Mouse (Mus musculus): ENCODE results near the gene Lmna. TPM values are rescaled to one million over a fixed set of nuclear protein-coding genes. Genes with fewer than 3 reads are reported as not detected.

Gene Lmna
- total RNA-seq, 2 experiments from 2014 or later: 106 to 137 TPM

- DNase-seq (ENCODE audit: low spot score in 2 of 2): no peak
Measured at GRCm38 (mm10) chr3:88503881-88504746, 5.6 kb downstream of the Lmna start.

- DNase-seq (ENCODE audit: low spot score in 2 of 2): no peak
Measured at GRCm38 (mm10) chr3:88503505-88503863, 6.3 kb downstream of the Lmna start.

- peak; percentile 93 to 94 for DNase-seq (ENCODE audit: low spot score in 2 of 2)
Measured at GRCm38 (mm10) chr3:88502641-88503504, 6.9 kb downstream of the Lmna start.

- DNase-seq (ENCODE audit: low spot score in 2 of 2): no peak
Measured at GRCm38 (mm10) chr3:88502031-88502571, 7.7 kb downstream of the Lmna start.

GRCm38 (mm10) chr3:88501366-88502030 is 8.3 kb downstream of the Lmna start:
- no peak for DNase-seq (ENCODE audit: low spot score in 2 of 2)

- DNase-seq (ENCODE audit: low spot score in 2 of 2): no peak
Measured at GRCm38 (mm10) chr3:88500655-88501365, 8.9 kb downstream of the Lmna start.

GRCm38 (mm10) chr3:88500087-88500486 is 9.7 kb downstream of the Lmna start:
- DNase-seq (ENCODE audit: low spot score in 2 of 2): no peak

- no peak for DNase-seq (ENCODE audit: low spot score in 2 of 2)
Measured at GRCm38 (mm10) chr3:88499580-88499979, 10.2 kb downstream of the Lmna start.

GRCm38 (mm10) chr3:88495741-88496415 is 13.9 kb downstream of the Lmna start:
- DNase-seq (ENCODE audit: low spot score in 2 of 2): no peak

GRCm38 (mm10) chr3:88494836-88495628 is 14.7 kb downstream of the Lmna start:
- peak; percentile 71 to 76 for DNase-seq (ENCODE audit: low spot score in 2 of 2)

GRCm38 (mm10) chr3:88493706-88494582 is 15.8 kb downstream of the Lmna start:
- DNase-seq (ENCODE audit: low spot score in 2 of 2): no peak

GRCm38 (mm10) chr3:88487396-88487795 is 22.4 kb downstream of the Lmna start:
- DNase-seq (ENCODE audit: low spot score in 2 of 2): no peak

- DNase-seq (ENCODE audit: low spot score in 2 of 2): no peak
Measured at GRCm38 (mm10) chr3:88486887-88487286, 22.9 kb downstream of the Lmna start.

GRCm38 (mm10) chr3:88486043-88486442 is 23.7 kb downstream of the Lmna start:
- no peak for DNase-seq (ENCODE audit: low spot score in 2 of 2)

GRCm38 (mm10) chr3:88484597-88485316 is 25.0 kb downstream of the Lmna start:
- no peak for DNase-seq (ENCODE audit: low spot score in 2 of 2)

- peak; percentile 72 to 78 for DNase-seq (ENCODE audit: low spot score in 2 of 2)
Measured at GRCm38 (mm10) chr3:88483621-88484020, 26.1 kb downstream of the Lmna start.

- no peak for DNase-seq (ENCODE audit: low spot score in 2 of 2)
Measured at GRCm38 (mm10) chr3:88483141-88483540, 26.6 kb downstream of the Lmna start.

Measured in adrenal gland, adult 18-20 months (tissue).